Mouse (Mus musculus) gastrocnemius, postnatal 25 days (tissue): ENCODE data around the gene Tnpo3. TPM values are rescaled to one million over a fixed set of nuclear protein-coding genes. Genes with fewer than 3 reads are reported as not detected.

ENCODE experiments used
- total RNA-seq, 2 experiments: library from RNA; stranded (reverse); gene quantifications; 1 replicate in 1 of 2; 2 replicates in 1 of 2; pipeline ENCODE4 v1.2.3; 2021

Gene Tnpo3
- total RNA-seq, 2 experiments from 2014 or later: 28.5 to 30.8 TPM

Other genes with a start within 250 kb of the Tnpo3 start
- gene Opn1sw, start 221.4 kb downstream of the Tnpo3 start, total RNA-seq: under 1 TPM; 0.13 to 0.32 TPM
- gene Ccdc136, start 213.6 kb downstream of the Tnpo3 start, total RNA-seq: 10 to 100 TPM in 1 of 2 experiments, 1 to 10 TPM in 1; 8.0 to 14.1 TPM
- gene Flnc, start 176.6 kb downstream of the Tnpo3 start, total RNA-seq: 100 to 1,000 TPM; 420 to 954 TPM
- gene Atp6v1f, start 142.2 kb downstream of the Tnpo3 start, total RNA-seq: 100 to 1,000 TPM in 1 of 2 experiments, 10 to 100 TPM in 1; 90.2 to 102 TPM
- not detected for gene Atp6v1fnb, start 138.4 kb downstream of the Tnpo3 start, total RNA-seq
- 1 to 10 TPM; 5.1 to 5.7 TPM for gene Kcp, start 101.9 kb downstream of the Tnpo3 start, total RNA-seq
- gene Irf5, start 83.3 kb downstream of the Tnpo3 start, total RNA-seq: 1 to 10 TPM; 1.4 to 8.5 TPM
- 1 to 10 TPM; 2.8 to 3.1 TPM for gene Tspan33, start 84.3 kb upstream of the Tnpo3 start, total RNA-seq
- 1 to 10 TPM; 5.5 to 5.9 TPM for gene Smo, start 125.6 kb upstream of the Tnpo3 start, total RNA-seq
- 10 to 100 TPM; 16.0 to 19.0 TPM for gene Ahcyl2, start 158.1 kb upstream of the Tnpo3 start, total RNA-seq